Mouse (Mus musculus) left cerebral cortex, postnatal 4 days (tissue): ENCODE data around the gene Prss32. TPM values are rescaled to one million over a fixed set of nuclear protein-coding genes. Genes with fewer than 3 reads are reported as not detected.

ENCODE experiments used
- microRNA-seq: library from miRNA; unstranded; fragments of <30 nt; microRNA quantifications from one replicate; pipeline ENCODE4 v1.2.0, GENCODE M21; 2022
- total RNA-seq, 2 experiments: library from RNA; stranded (reverse); gene quantifications; 2 replicates each; pipeline ENCODE4 v1.2.3; 2021

Prss32 gene
- total RNA-seq, 2 experiments from 2014 or later: 0.74 to 1.4 TPM

Small RNA genes lying within 50 kb of the gene (microRNA-seq; reads per million reads assigned to microRNA genes)
- gene Mir5125: 2.1 reads per million

Other genes with a start within 250 kb of the Prss32 start
- gene Zfp13, start 244.4 kb upstream of the Prss32 start, total RNA-seq: 10 to 100 TPM; 42.1 to 42.4 TPM
- not detected for gene Zscan10, start 243.0 kb upstream of the Prss32 start, total RNA-seq
- gene Mmp25, start 198.6 kb upstream of the Prss32 start, total RNA-seq: 1 to 10 TPM; 1.5 TPM
- not detected for gene Bicdl2, start 183.3 kb upstream of the Prss32 start, total RNA-seq
- 100 to 1,000 TPM; 119 to 126 TPM for gene Hcfc1r1, start 170.3 kb upstream of the Prss32 start, total RNA-seq
- 10 to 100 TPM; 14.3 to 16.2 TPM for gene Thoc6, start 170.0 kb upstream of the Prss32 start, total RNA-seq
- 1 to 10 TPM; 1.3 to 1.9 TPM for gene Tnfrsf12a, start 166.4 kb upstream of the Prss32 start, total RNA-seq
- under 1 TPM in 1 of 2 experiments, not detected in 1; 0.24 TPM for gene Cldn6, start 164.6 kb upstream of the Prss32 start, total RNA-seq
- under 1 TPM in 1 of 2 experiments, not detected in 1; 0.32 TPM for gene Cldn9, start 159.8 kb upstream of the Prss32 start, total RNA-seq
- under 1 TPM in 1 of 2 experiments, not detected in 1; 0.32 TPM for gene 1520401A03Rik, start 121.1 kb upstream of the Prss32 start, total RNA-seq
- 1 to 10 TPM; 8.1 to 8.4 TPM for gene Pkmyt1, start 117.5 kb upstream of the Prss32 start, total RNA-seq
- gene Paqr4, start 103.0 kb upstream of the Prss32 start, total RNA-seq: 10 to 100 TPM; 46.4 to 50.7 TPM
- under 1 TPM; 0.46 to 0.87 TPM for gene Kremen2, start 98.0 kb upstream of the Prss32 start, total RNA-seq
- 10 to 100 TPM; 87.6 to 92.3 TPM for gene Flywch1, start 72.3 kb upstream of the Prss32 start, total RNA-seq
- gene Flywch2, start 57.8 kb upstream of the Prss32 start, total RNA-seq: 10 to 100 TPM; 19.4 to 20.2 TPM
- 100 to 1,000 TPM; 518 to 552 TPM for gene Srrm2, start 53.3 kb upstream of the Prss32 start, total RNA-seq
- gene Elob, start 14.7 kb upstream of the Prss32 start, total RNA-seq: 100 to 1,000 TPM; 435 to 447 TPM
- under 1 TPM; 0.34 to 0.48 TPM for gene Prss33, start 7.8 kb upstream of the Prss32 start, total RNA-seq
- 1 to 10 TPM; 3.8 to 4.7 TPM for gene Prss41, start 317 bp downstream of the Prss32 start, total RNA-seq
- not detected for gene Prss21, start 24.2 kb downstream of the Prss32 start, total RNA-seq
- gene Dcpp1, start 37.0 kb downstream of the Prss32 start, total RNA-seq: not detected
- gene Dcpp2, start 37.0 kb downstream of the Prss32 start, total RNA-seq: not detected
- gene Dcpp3, start 73.6 kb downstream of the Prss32 start, total RNA-seq: not detected
- gene Sbp, start 97.8 kb downstream of the Prss32 start, total RNA-seq: not detected
- not detected for gene Sbpl, start 111.4 kb downstream of the Prss32 start, total RNA-seq
- under 1 TPM in 1 of 2 experiments, not detected in 1; 0.22 TPM for gene Prss30, start 136.7 kb downstream of the Prss32 start, total RNA-seq
- not detected for gene Prss22, start 154.2 kb downstream of the Prss32 start, total RNA-seq
- not detected for gene Prss27, start 194.3 kb downstream of the Prss32 start, total RNA-seq
- 10 to 100 TPM; 67.0 to 68.4 TPM for gene Kctd5, start 229.6 kb downstream of the Prss32 start, total RNA-seq